Mouse (Mus musculus): ENCODE measurements around the gene Zfp385c.

DNA sequence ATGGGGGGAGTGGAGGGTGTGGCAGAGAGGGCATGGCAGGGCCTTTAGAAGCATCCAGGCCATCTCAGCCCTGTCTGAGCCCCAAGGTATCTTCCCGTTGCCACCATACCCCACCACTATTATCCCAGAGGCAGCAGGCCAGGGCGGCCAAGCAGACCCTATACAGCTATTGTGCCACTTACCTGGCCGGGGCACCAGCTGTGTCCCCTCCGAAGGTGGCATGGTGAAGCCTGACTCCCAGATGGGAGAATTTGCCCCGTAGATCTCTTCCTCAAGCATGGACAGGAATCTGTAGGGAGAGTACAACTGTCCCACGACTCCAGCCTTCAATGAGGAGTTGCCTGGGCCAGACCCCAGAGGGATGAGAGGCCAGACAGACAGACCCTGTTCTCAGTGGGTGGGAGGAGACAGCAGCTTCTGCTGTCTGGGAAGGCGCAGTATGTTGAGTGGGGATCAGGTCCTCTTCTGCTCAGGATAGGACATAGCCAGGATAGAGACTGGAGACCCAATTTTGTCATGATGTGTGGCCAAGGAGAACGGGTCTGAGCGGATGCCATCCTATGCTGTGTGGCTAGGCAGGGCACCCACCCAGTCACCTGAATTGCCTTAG is 17.1 kb upstream of the Zfp385c start:
- no peak for TF ChIP-seq MXI1 (IDR thresholded peaks at IDR 0.05; ENCODE audit: low read depth, low read length)
- TF ChIP-seq TBP (IDR thresholded peaks at IDR 0.05; ENCODE audit: low read depth, low read length) = no peak
- no peak for TF ChIP-seq TCF12 (IDR thresholded peaks at IDR 0.05; ENCODE audit: low read depth, low read length)
- no peak for TF ChIP-seq POLR2AphosphoS2 (IDR thresholded peaks at IDR 0.05; ENCODE audit: low read length)
- no peak for TF ChIP-seq MEF2A (IDR thresholded peaks at IDR 0.05; ENCODE audit: extremely low read depth, insufficient replicate concordance, low read depth, low read length, poor library complexity, severe bottlenecking)
- TF ChIP-seq CTCF (IDR thresholded peaks at IDR 0.05 in 2 of 3, conservative IDR thresholded peaks at IDR 0.05 in 1 of 3; ENCODE audit: control insufficient read depth in 1 of 3, insufficient read depth in 1 of 3, low read depth in 2 of 3, low read length in 3 of 3, poor library complexity in 1 of 3, severe bottlenecking in 1 of 3) = no peak
- no peak for TF ChIP-seq HCFC1 (IDR thresholded peaks at IDR 0.05; ENCODE audit: low read depth, low read length)
- no peak for TF ChIP-seq POLR2A (IDR thresholded peaks at IDR 0.05; ENCODE audit: control insufficient read depth in 1 of 2, insufficient read depth in 1 of 2, low read depth in 1 of 2, low read length in 2 of 2, poor library complexity in 1 of 2)
- no peak for TF ChIP-seq CHD2 (IDR thresholded peaks at IDR 0.05; ENCODE audit: low read length)

All from MEL (cell line).